ENCODE assay signal across 8 mouse cellular contexts in genomic region chr6:31597136-31597460, GRCm38 (mm10). TPM values are rescaled to one million over a fixed set of nuclear protein-coding genes. Genes with fewer than 3 reads are reported as not detected.
DNase-seq lines count a peak whose midpoint lies in the region; ATAC-seq lines count a peak whose summit lies in the region.

No protein-coding gene starts in this region.

- H3K36me3 ChIP-seq in kidney, embryonic 15.5 days = no peaks in the 10 kb centered on the region
- no peaks in the 10 kb centered on the region for H3K36me3 ChIP-seq in embryonic facial prominence, embryonic 14.5 days (ENCODE audit: control insufficient read depth, insufficient read depth, low read length)
- H3K36me3 ChIP-seq in hindbrain, embryonic 13.5 days = no peaks in the 10 kb centered on the region
- no peaks in the 10 kb centered on the region for H3K36me3 ChIP-seq in midbrain, embryonic 15.5 days (replicated peaks)

- H3K4me3 ChIP-seq in kidney, embryonic 15.5 days (replicated peaks) = no peak overlapping the region
- H3K4me3 ChIP-seq in embryonic facial prominence, embryonic 14.5 days (ENCODE audit: low read depth, low read length) = no peak overlapping the region
- no peak overlapping the region for H3K4me3 ChIP-seq in hindbrain, embryonic 13.5 days
- H3K4me3 ChIP-seq in midbrain, embryonic 15.5 days = no peak overlapping the region

- peak overlapping the region; percentile 36 for H3K4me2 ChIP-seq in kidney, embryonic 15.5 days
- peak overlapping the region; percentile 22 for H3K4me2 ChIP-seq in embryonic facial prominence, embryonic 14.5 days (ENCODE audit: low read depth, low read length)
- peak overlapping the region; percentile 38 for H3K4me2 ChIP-seq in hindbrain, embryonic 13.5 days
- peak overlapping the region; percentile 24 for H3K4me2 ChIP-seq in midbrain, embryonic 15.5 days

- H3K4me1 ChIP-seq in kidney, embryonic 15.5 days = peaks cover 42% of the 10 kb centered on the region
- H3K4me1 ChIP-seq in embryonic facial prominence, embryonic 14.5 days (ENCODE audit: control insufficient read depth, insufficient read depth, low read length) = peaks cover 17% of the 10 kb centered on the region
- H3K4me1 ChIP-seq in hindbrain, embryonic 13.5 days (replicated peaks) = peaks cover 43% of the 10 kb centered on the region
- H3K4me1 ChIP-seq in midbrain, embryonic 15.5 days = peaks cover 15% of the 10 kb centered on the region

- no peak for DNase-seq in kidney, adult 18-20 months
- DNase-seq in embryonic facial prominence, embryonic 14.5 days (ENCODE audit: low spot score) = no peak
- DNase-seq in adrenal gland, postnatal 14 days = no peak
- DNase-seq in layer of hippocampus, adult 9-11 months = no peak

- WGBS in kidney, embryonic 15.5 days = 33% methylated on average over 4 of the region's 4 CpGs
- 45% methylated on average over 4 of the region's 4 CpGs for WGBS in embryonic facial prominence, embryonic 14.5 days
- 20% methylated on average over 4 of the region's 4 CpGs for WGBS in hindbrain, embryonic 13.5 days
- WGBS in midbrain, embryonic 15.5 days = 10% methylated on average over 4 of the region's 4 CpGs

- H3K27me3 ChIP-seq in kidney, embryonic 15.5 days = no peaks in the 10 kb centered on the region
- no peaks in the 10 kb centered on the region for H3K27me3 ChIP-seq in embryonic facial prominence, embryonic 14.5 days (replicated peaks; ENCODE audit: control insufficient read depth, insufficient read depth, low read length)
- H3K27me3 ChIP-seq in hindbrain, embryonic 13.5 days = no peaks in the 10 kb centered on the region
- no peaks in the 10 kb centered on the region for H3K27me3 ChIP-seq in midbrain, embryonic 15.5 days (replicated peaks)

- peak overlapping the region; percentile 74 for H3K27ac ChIP-seq in kidney, embryonic 15.5 days
- peak overlapping the region; percentile 56; the same call in 1 of the 2 replicates for H3K27ac ChIP-seq in embryonic facial prominence, embryonic 14.5 days (replicated peaks; ENCODE audit: low read depth, low read length)
- peak overlapping the region; percentile 87 for H3K27ac ChIP-seq in hindbrain, embryonic 13.5 days
- peak overlapping the region; percentile 83 for H3K27ac ChIP-seq in midbrain, embryonic 15.5 days

- no peak overlapping the region for H3K9ac ChIP-seq in kidney, embryonic 15.5 days
- H3K9ac ChIP-seq in embryonic facial prominence, embryonic 14.5 days (ENCODE audit: low read depth, low read length) = no peak overlapping the region
- peak overlapping the region; percentile 49; the same call in 1 of the 2 replicates for H3K9ac ChIP-seq in hindbrain, embryonic 13.5 days
- no peak overlapping the region for H3K9ac ChIP-seq in midbrain, embryonic 15.5 days

- no peaks in the 10 kb centered on the region for H3K9me3 ChIP-seq in kidney, embryonic 15.5 days (replicated peaks)
- H3K9me3 ChIP-seq in embryonic facial prominence, embryonic 14.5 days (ENCODE audit: control insufficient read depth, low read length) = no peaks in the 10 kb centered on the region
- no peaks in the 10 kb centered on the region for H3K9me3 ChIP-seq in hindbrain, embryonic 13.5 days
- H3K9me3 ChIP-seq in midbrain, embryonic 15.5 days = no peaks in the 10 kb centered on the region

- no peak for ATAC-seq in kidney, embryonic 15.5 days (replicated peaks; ENCODE audit: low FRiP score)
- ATAC-seq in embryonic facial prominence, embryonic 14.5 days (ENCODE audit: low read depth) = no peak; the same call in 1 of the 2 replicates
- no peak; the same call in 1 of the 2 replicates for ATAC-seq in hindbrain, embryonic 13.5 days (ENCODE audit: low FRiP score)
- peak; percentile 19 for ATAC-seq in midbrain, embryonic 15.5 days (replicated peaks)
- no peak for ATAC-seq in erythroblast, adult 5-6 weeks (replicated peaks; ENCODE audit: low FRiP score, poor library complexity, severe bottlenecking)

RNA-seq across cellular contexts. Expression of gene Podxl, which starts 33.3 kb away (rescaled TPM):
- 62.1 and 65.3 TPM in 2 replicates for polyA plus RNA-seq in kidney, embryonic 15.5 days (2015; fragmentation: Nextera tagmentation; extraction: Ambion mirVana)
- 6.2 and 7.6 TPM in 2 replicates for polyA plus RNA-seq in embryonic facial prominence, embryonic 14.5 days (2014; fragmentation: Nextera tagmentation; extraction: Ambion mirVana)
- polyA plus RNA-seq in hindbrain, embryonic 13.5 days (2015; fragmentation: Nextera tagmentation; extraction: Ambion mirVana) = 13.4 and 14.1 TPM in 2 replicates
- polyA plus RNA-seq in midbrain, embryonic 15.5 days (2015; fragmentation: Nextera tagmentation; extraction: Ambion mirVana) = 12.0 and 12.3 TPM in 2 replicates
- total RNA-seq in adrenal gland, postnatal 14 days (2021) = 49.5 and 49.6 TPM in 2 replicates
- total RNA-seq in erythroblast, adult 5-6 weeks (2015; ENCODE audit: low replicate concordance) = not detected in 2 replicates
- not detected in 2 replicates for total RNA-seq in erythroblast, adult 5-6 weeks (2017; ENCODE audit: low replicate concordance)
